Mouse (Mus musculus) embryo, embryonic 10 days (tissue): ENCODE data around the gene Pgap2.
"Not testable (repeated sequence)": the region's sequence is repeated elsewhere in the genome, so short reads cannot be mapped to it uniquely, and the experiment has no call there.

Experiments
- DNase-seq: peaks from one replicate; pipeline ENCODE4 v3.0.0-alpha.2; 2015; ENCODE audit warnings: low spot score

Pgap2 gene

DNA sequence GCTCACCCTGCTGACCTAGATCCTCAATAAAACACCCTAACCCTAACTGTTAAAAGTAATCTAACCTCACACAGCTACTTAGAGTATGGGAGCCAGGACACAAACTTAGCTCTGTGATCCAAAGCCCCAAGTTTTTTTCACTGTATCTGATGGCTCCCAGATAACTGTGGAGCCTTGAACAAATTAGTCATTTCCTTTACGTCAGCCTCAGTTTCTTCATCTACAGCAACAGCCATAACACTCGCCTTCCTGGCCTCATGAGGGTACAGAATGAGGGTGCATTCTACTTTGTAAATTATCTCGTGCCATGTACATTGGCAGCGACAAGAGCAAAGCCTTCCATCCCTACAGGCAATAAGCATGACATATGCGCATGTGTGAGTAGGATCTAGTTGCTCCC is 32.4 kb downstream of the Pgap2 start:
- no peak for DNase-seq

DNA sequence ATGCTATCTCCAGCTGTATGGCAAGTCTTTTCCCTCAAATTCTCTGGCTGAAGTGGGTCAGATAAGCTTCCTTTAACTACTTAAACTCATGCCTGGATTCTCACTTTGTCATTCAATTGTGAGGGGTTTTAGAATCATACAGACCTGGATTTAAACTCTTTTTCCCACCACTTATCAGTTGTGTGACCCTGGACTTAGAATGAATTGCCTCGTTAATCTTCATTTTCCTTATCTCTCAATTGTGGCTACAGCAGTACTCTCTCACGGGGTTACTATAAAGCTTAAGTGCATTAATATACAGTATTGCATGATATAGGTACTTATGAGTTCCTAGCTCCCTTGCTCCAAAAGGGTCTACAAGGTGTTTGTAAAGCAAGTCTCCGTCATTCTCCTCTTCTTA is 32.9 kb downstream of the Pgap2 start:
- DNase-seq = no peak

DNA sequence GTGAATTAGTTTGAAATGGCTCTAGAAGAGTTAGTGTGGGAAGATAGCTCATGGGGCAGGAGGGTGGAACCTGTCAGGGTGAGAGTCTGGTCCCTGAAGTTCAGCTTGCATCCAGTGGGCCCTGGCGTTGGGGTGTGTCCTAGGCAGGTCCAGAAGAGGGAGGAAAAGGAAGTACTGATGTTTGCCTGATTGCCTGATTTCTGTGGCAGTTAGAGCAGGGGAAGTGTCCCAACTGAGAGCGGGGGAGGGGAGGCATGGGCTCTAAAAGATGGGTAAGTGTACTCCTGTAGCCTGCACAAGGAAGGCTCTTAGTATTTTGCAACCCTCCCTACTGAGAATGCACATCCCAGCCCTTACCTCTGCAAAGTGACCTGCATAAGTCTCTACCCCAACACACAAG is 33.9 kb downstream of the Pgap2 start:
- no peak for DNase-seq

DNA sequence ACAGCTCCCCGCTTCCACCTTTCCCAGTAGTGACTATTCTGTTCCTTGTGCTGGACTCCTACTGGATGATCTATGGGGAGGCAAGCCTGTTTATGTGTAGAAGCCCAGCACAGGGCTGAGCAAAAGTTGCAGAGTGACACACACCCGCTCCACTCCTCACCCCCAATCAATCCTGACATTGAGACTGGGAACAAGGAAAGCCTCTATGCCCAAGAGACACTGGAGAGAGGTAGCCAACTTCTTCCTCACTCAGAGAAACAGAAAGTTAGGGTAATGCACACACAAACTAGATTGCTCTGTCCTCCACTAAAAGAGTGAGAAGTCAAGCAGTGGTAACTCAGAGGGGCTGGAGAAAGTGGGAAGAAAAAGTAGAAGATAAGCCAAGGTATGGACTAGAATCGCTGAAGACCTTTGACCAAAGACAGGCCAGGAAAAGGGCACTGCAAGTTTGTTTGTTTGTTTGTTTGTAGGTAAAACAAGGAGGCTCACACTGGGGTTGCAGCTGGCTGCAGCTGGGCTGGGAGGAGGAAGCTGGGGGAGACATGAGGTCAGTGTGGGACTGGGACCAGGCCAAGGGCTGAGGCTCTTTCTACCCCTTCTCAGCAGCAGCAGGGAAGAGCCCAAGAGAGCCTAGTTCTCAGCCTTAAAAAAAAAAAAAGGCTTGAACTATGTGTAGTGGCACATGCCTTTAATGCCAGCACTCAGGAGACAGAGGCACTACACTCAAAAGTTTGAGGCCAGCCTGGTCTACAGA is 35.0 kb downstream of the Pgap2 start:
- no peak for DNase-seq

DNA sequence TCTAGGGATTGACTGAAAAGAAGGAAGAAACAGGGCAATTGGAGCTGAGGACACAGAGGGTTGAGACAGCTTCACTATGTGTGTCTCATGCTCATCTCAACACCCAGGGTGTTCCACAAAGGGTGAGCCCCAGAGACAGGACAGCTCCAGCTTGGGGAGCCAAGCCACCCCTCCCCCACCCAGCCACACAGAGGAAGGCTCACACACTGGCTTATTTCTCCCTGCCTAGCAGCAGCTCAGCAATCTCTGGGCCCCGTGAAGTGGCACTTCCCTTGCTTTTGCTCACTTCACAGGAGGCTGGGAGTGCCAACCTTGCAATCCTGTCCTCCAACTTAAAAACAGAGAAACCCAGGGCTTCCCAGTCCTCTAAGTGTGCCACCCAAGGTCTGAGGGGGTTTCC is 35.8 kb downstream of the Pgap2 start:
- DNase-seq = no peak

DNA sequence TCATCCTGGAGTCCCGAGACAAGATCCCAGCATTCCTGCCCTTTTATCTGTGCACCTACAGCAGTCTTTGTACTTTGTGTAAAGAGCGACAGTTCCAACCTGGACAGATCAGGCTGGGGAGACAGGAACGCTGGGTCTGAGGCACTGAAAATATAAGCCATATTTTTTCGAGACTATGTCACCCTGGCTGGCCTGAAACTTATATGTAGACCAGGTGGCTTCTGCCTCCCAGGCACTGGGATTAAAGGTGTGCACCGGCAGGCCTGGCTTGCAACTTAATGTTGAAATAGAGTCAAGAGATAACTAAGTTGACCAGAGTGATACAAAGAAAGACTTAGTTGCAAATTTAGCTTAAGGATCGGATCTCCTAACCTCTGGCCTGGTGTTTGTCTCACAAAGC is 36.3 kb downstream of the Pgap2 start:
- DNase-seq = no peak

DNA sequence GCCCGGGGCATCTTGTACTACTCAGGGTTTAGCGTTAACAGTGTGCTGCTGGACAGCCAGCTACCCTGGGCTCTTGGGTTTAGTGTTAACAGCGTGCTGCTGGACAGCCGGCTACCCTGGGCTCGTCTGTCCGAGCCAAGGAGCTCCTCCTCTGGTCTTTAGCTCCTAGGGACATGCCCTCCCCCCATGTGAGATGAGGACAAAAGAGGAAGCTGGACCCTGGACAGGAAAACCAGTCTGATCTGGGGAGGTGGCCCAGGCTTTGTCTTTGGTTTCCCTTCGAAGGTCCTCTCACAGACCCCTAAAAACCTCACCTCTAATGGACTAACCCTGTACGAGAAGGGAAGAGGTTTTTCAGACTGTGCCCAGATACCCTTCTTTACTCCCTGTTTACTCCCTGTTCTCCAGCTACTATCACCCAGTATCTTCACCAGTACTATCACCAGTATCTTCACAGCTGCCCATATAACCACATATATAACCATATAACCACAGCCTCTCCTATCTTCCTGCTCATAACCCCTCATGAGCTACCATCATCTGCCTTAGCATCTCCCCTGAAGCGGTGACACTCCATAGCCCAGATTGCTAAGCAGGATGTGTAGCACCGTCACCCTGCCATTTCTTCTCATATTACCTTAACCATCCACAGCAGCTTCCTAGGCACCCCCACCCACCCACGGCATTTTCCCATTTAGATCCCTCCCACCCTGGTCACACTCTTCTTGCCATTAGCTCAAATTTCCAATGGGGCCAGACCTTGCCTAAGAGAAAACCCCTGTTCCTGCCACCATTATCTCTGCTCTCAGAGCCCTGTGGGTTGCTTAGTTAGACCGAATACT is 37.2 kb downstream of the Pgap2 start:
- DNase-seq = no peak

DNA sequence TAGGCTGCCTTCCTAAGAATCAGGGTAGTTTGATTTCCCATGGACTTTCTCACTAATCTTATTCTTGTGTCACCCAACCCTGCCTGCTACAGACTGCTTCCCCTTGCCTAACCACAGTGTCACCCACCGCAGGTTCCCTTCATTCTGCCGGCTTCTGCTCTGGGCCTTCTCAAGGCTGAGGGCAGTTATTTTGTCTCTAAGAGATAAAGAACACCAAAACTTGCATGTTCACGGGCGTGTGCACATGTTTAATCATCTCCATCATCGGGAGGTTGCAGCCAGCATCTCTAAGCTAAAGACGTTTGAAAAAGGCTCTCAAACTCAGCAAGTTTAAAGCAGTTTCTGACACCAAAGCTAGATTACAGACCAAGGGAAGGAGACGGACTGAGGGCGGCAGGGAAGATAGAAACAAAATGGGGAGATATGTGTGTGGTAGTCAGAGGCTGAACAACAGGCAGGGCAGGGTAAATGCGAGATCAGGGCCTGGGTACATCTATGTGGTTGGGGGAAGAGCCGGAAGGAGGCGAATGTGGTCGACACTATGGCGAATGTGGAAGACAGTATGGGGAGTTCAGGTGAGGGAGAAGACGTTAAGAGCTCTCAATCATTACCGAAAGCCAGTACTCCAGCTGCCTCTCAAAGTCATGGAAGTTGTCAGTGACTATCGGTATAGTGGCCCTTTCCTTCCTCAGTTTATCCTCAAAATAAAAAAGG is 38.8 kb downstream of the Pgap2 start:
- DNase-seq = no peak

DNA sequence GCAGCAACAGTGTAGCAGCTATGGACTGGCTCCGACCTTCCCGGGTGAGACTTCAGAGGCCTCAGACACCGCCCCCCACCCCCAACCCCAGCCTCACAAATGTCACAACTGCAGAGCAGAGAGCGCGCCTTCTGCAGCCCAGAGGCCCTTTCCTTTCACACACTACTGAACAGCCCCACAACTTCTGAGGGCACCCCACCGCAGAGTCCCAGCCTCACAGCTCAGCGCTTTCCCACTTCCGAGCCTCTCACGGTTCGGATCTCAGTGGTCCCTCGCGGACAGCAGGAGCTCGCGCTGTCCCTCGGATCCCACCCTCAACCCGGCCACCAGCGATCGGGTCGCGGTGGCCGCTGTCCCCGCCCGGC is 39.5 kb downstream of the Pgap2 start:
- peak; percentile 60 for DNase-seq

DNA sequence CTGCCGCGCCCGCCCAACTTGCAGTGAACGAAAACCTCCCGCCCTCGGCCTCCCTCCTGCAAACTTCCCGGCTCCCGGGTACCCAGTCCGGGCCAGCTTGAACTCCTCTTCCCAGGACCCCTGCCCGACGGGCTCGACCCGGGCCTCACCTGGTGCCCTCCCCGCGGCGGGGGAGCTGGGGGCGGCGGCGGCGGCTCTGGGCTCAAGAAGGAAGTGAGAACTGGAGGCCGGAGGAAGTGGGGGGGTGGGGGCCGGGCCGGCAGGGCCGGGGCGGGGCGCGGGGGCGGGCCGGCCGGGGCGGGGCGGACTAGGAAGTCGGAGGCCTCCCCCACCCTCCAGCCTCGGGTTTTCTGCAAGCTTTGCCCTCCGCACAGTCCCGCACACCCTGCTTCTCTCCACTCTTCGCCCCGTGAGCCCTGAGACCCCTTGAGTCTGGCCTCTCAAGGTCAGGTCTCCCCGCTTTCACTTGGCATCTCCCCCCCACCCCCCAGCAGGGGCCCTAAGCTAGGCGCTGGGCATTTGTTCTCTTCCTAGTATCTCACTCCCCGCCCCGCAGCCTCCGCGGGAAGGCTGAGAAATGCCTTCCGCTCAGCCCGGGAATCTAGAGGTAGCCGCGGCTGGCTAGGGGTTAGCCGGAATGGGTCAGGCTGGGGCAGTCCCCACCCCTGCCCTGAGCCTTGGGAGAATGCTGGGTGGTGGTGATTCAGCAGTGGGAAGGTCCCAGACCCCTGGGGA is 40.1 kb downstream of the Pgap2 start:
- DNase-seq = peak; percentile 74

DNA sequence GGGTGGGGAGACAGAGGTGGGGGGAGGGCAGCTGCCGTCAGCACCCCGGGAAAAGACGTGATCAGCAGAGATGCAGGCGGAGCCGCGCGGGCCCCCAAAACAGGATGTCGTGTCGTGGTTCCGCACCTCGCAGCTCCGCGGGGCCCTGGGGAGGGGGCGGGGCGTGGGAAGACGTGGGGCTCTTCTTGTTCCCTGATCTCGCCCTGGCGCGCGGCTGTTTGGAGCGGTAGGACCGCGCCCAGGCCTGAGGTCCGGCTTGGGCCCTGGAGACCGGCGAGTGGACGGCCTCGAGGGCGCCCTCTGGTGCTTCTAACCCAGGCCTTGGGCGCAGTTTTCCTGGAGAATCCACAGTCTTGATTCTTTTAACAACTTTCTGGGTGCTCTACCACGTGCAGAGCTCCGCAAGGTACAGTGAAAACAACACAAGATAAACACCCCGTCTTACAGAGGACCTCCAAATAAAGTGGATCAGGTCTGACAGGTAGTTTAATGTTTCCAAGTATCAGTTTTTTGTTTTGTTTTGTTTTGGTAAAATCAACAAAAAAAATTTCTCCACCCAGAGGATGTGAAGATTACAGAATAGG is 40.7 kb downstream of the Pgap2 start:
- DNase-seq = peak; percentile 93

DNA sequence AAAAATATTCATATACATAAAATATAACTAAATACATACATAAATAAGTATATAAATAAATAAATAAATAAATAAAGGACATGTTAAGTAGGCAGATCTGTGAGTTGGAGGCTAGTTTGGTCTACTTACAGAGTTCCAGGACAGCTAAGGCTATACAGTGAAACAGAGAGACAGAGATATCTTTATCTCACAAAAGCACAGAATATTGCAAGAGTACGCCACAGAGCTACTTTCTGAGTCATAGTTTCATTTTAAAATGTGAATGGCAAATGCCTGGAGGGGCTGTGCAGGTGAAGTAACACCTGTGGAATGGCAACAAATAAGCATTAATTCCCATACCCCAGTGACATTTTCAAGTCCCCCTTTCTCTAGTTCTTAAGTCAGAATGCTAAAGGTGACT is 43.6 kb downstream of the Pgap2 start:
- DNase-seq = no peak

DNA sequence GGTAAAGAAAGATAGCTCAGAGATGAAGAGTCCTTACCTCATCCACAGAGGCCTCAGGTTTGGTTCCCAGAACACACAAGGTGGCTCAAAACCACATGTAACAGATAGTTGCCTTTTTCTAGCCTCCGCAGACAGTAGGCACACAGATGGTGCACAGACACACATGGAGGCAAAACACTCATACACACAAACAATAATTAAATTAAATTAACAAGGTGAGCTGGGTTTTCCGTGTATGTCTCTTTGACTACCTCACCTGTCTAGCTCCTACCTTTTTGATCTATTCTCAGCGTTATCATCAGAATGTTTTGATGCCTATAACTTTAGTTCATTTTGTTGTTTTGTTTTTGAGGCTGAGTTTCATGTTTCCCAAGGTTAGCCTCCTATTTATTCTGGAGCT is 45.9 kb downstream of the Pgap2 start, which contains the start of gene Rhog:
Gene Rhog, minus strand, starts transcription at position 101 of the 400 bp plus-strand sequence.
- DNase-seq = no peak

DNA sequence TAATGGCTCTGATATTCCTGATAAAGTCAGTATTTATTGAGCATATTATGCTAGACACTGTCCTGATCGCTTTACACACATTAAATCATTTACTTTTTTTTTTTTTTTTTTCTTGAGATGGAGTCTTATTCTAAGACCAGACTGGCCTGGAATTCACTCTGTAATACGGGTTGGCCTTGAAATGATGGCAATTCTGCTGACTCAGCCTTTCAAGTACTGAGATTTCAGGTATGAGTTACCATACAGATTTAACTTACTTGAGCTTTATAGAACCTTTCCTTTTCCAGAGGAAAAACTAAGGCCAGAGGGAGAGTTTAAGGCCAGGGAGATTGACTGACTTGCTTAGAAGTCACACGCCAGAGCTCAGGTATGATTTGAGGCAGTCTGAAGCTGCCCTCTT is 46.6 kb downstream of the Pgap2 start:
- no peak for DNase-seq

DNA sequence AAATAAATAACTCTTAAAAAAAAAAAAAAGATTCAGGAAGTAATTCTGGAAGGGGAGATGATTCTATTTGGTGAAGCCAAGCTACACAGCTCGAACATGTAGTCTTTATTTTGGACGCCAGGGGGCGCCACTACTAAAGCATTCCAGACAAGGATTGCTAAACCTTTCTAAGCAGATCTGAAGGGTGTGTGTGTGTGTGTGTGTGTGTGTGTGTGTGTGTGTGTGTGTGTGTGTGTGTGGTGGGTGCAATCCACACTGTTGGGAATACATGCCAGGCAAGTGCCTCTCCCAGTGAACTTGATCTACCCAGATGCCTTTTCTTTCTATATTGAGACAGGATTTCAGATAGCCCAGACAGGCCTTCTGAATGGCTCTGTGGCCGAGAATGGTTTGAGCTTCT is 48.2 kb downstream of the Pgap2 start:
- DNase-seq = peak; percentile 79

DNA sequence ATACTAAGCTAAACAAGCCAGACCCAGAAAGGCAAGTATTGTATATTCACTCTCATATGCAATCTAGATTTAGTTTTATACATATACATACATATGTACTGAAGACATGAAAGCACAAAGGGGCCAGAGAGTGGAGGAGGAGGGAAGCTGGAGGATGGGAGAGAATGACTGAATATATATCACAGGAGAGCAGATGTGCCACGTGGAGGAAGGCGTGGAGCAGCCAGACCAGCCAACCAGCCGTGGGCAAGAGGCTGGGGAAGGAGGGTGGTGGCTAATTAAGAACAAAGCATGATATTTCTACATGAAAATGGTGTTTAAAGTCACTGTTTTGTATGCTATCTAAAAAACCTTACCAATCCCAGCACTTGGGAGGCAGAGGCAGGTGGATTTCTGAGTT is 48.7 kb downstream of the Pgap2 start:
- no peak for DNase-seq

DNA sequence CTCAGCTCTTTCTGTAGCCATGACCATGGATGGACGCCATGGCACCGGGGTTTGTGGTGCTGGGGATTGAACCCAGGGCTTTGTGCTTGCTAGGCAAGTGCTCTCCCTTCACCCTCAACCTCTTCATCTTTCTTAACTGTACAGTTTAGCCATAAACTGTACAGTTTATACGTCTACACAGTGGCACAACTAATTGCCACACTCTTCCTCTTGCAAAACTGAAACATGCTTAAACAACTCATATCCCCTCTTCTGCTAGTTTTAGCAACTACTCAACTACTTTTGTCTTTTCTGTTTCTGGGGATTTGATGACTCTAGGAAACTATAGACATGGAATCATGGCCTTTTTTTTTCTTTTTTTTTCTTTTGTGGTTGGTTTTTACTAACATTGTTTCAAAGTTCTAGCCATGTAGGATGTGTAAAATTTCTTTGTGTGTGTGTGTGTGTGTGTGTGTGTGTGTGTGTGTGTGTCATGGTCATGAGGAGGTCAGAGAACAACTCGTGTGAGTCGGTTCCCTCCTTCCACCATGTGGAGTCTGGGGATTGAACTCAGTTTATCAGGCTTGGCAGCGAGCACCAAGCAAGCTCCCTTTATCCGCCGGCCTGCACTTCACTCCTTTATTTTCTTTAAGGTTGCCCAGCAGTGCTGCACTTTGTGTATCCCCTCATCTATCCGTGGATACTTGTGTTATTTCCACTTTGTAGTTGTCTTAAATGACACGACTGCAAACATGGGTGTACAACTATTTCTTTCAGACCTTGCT is 49.9 kb downstream of the Pgap2 start:
- no peak for DNase-seq

DNA sequence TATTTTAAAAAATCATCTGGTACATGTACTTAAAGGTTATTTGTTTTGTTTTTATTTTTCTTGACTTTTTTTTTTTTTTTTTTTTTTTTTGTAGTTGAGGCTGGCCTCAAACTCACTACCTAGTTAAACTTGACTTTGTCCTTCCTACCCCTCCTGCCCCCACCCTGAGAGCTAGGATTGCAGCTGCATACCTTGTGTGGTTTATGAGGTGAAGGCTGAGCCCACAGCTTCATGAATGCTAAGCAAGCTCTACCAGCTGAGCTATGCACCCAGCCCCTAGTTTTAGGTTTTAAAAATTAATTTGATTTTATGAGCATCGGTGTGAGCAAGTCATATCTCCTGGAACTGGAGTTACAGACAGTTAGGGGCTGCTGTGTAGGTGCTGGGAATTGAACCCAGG is 50.5 kb downstream of the Pgap2 start:
- DNase-seq = no peak

DNA sequence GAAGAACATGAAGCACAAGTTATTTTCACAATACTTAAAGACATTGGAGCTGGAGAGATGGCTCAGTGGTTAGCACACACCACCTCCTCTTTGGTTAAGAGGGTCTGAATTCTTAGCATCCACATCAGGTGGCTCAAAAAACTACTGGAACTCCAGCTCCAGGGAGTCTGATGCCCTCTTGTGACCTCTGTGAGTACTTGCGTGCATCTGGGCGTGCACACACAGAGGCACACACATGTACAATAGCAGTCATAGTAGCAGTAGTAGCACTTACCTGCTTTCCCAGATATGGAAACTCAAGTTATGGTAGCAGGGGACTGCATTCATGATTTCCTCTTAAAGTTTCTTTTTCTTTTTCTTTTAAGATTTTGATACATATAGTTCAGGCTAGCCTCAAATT is 53.0 kb downstream of the Pgap2 start:
- DNase-seq = no peak

DNA sequence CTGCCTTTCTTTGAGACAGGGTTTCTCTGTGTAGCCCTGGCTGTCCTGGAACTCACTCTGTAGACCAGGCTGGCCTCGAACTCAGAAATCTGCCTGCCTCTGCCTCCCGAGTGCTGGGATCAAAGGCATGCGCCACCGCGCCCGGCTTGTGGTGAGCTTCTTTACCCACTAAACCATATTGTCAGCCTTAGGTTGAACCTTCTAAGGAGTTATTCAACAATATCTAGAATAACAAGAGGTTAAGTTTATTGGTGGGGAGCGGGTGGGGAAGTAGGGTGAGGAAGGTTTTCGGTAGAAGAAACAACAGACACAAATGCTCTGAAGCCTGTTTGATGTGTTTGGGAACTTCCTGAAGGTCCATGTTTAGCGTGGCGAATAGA is 56.0 kb downstream of the Pgap2 start:
- DNase-seq = not testable (repeated sequence)

DNA sequence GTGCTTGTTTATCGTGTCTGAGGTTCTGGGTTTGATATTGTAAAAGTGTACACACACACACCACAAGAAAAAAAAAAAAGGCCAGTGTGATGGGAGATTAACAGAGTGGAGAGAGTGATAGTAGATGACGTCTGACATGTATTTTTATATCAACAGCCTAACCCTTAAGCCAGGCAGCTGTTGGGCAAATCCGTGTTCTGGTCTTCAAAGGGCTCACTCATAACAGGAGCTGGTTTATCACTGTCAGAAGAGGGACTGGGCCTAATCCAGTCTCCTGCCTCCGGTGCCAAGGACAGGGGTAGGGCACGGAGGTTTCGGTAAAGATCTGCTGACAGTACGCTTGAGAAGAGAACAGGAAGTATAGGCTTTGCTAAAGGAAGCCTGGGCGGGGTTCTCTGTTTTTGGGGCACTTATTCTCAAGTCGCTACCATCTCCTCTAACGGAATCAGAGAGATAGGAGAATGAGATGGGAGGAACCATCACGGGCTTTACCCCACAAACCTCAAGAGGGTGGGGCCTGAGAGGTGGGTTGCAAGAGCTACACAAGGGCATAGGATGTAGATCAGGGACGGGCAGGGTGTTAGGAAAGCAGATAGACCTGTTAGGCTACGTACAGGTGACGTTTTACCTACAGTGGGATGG is 56.5 kb downstream of the Pgap2 start:
- no peak for DNase-seq
